Mouse (Mus musculus) yolk sac, embryonic 10.5 days (tissue): Measurements from ENCODE around the gene Aprt.

ENCODE experiments used
- DNase-seq: peaks from one replicate; pipeline ENCODE4 v3.0.0-alpha.2; 2017; ENCODE audit warnings: low spot score

The Aprt gene

DNA sequence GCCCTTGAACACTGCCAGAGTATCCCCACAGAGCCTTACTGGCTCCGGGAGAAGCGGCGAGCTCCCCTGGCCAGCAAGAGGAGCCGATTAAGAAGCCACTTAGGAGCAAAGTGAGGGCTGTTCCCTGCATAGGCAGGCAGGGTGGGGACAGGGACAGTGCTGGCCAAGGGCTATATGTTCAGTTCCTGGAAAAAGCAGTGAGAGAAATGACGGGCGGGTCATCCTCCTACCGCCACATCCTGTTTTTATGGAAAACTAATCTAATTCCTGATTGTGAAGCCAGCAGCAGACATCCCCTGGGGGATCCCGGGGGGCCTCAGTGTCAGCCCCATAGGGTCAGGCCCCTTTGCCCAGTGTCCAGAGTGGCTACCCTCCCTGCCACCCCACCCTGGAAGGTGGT lies 45.4 kb downstream of the Aprt start:
- DNase-seq: no peak

DNA sequence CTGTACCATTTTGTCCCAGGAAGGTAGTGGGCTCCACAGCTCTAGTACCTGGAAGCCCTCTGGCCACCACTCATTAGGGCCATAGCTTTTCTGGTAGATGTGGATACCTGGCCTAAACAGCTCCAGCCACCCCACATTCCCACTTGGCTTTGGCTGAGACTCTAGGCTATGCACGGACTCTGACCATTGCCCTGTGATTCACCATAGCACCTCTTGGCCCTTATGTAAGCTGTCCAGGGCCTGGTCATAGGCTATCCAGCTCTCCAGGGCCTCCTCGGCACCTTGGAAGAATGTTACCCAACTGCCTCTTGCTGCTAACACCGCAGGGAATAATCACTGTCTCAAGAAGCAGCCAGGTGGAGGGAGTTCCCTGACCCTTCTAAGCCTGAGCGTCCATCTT lies 47.5 kb downstream of the Aprt start:
- peak; percentile 54 for DNase-seq

DNA sequence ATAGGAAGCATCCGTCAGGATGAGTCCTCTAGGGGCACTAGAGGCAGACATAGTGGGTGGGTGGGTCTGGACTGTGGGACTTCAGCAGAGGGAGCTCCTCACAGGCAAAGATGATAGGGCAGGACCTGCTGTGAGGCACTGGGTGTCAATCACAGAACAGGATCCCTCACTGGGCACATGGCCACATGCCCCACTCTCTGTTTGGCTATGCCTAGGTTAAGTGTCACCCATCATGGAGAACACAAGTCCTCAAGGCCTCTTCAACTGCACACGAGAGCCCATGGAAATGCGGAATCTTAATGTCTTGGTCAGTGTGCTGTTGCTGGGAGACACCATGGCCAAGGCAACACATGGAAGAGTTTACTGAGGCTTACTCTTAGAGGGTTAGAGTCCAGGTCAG lies 48.8 kb downstream of the Aprt start:
- no peak for DNase-seq

DNA sequence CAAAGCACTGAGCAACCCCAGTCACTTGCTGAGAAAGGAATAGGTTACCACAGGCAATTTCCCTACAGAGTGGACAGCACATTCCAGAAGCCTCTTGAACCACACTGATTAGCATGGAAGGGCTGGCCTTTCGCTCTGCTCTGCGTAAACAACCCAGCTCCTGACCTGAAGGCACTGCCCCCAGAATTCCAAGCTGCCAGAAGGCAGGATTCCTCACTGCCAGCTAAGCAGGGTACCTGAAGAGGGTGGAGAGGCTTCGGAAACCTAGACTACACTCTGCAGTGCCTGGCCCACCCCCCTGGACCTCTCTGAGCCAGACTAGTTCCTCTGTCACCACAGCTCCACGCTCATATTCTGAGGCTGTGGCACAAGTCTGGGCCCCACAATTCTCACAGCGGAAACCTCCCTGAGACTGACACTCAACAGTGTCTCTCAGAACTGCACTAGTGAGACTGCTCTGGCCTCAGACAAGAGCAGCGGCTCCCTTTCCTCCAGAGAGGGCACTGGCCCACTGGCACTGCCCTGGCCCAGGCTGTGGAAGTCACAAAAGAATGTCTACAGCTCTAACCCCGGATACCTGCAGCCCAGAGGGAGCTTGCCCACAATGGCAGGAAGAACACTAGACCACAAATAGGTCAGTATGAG lies 50.1 kb downstream of the Aprt start:
- peak; percentile 58 for DNase-seq

DNA sequence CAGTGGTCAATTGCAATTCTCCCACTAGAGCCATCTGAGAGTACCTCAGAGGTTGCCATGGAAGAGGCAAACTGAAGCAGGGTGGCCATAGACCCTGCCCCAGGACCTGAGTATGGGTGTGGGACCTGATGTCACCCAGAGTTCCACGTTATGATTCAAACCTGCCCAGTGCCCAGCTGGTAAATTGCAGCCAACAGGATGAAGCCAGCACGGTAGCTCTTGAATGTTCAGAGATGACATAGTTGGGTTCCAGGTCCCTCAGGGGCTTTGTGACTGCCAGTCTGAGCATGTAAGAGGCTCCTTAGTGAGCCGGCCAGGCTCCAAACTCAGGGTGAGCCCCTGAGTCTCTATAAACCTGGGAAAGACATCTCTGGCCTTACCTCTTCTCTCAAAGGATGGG lies 50.6 kb downstream of the Aprt start:
- no peak for DNase-seq

DNA sequence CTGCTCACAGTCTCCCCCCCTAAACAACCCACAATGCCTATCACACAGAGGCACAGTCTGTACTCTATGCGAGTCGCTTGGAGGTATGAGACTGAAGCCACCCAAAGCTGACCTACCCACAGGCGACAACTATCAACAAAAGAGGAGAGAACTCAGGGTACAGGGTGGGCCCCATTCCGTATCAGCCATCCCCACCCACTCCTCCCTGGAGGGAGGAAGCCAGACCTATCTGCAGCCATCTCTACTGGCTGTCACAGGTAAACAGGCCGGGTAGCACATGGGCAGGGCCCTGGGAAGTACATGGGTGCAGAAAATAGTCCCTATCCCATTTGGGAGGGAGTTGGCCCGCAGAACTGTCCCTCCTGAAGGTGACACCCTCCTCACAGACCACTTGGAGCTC lies 51.7 kb downstream of the Aprt start:
- DNase-seq: no peak
